Mouse (Mus musculus) embryonic facial prominence, embryonic 12.5 days (tissue): Measurements from ENCODE around the gene Btbd6. TPM values are rescaled to one million over a fixed set of nuclear protein-coding genes. Genes with fewer than 3 reads are reported as not detected.

Source experiments
- ATAC-seq: fragments of 200-750 bp; cut with Nextera tagmentation; 2 replicates; pipeline ENCODE4 v1.8.0; 2017; ENCODE audit not compliant: insufficient number of reproducible peaks, insufficient read depth, low FRiP score, low TSS enrichment
- H3K27ac ChIP-seq: fragments of 300-500 bp; sonication (generic); 2 replicates; pipeline ENCODE4 v1.5.1; 2016; ENCODE audit warnings: mild to moderate bottlenecking
- H3K27me3 ChIP-seq: fragments of 300-500 bp; sonication (generic); 2 replicates; pipeline ENCODE4 v1.6.1; 2016; ENCODE audit warnings: mild to moderate bottlenecking, moderate library complexity
- H3K36me3 ChIP-seq: fragments of 300-500 bp; sonication (generic); 2 replicates; pipeline ENCODE4 v1.6.1; 2016; ENCODE audit warnings: mild to moderate bottlenecking
- H3K4me1 ChIP-seq: fragments of 300-500 bp; sonication (generic); 2 replicates; pipeline ENCODE4 v1.6.1; 2016
- H3K4me2 ChIP-seq: fragments of 300-500 bp; sonication (generic); replicated peaks from 2 replicates; pipeline ENCODE4 v1.6.1; 2016; ENCODE audit warnings: mild to moderate bottlenecking, moderate library complexity
- H3K4me3 ChIP-seq: fragments of 300-500 bp; sonication (generic); 2 replicates; pipeline ENCODE4 v1.5.1; 2016; ENCODE audit warnings: mild to moderate bottlenecking
- H3K9ac ChIP-seq: fragments of 300-500 bp; sonication (generic); 2 replicates; pipeline ENCODE4 v1.6.1; 2016; ENCODE audit warnings: mild to moderate bottlenecking, moderate library complexity
- H3K9me3 ChIP-seq: fragments of 300-500 bp; sonication (generic); 2 replicates; pipeline ENCODE4 v1.6.1; 2016; ENCODE audit warnings: mild to moderate bottlenecking, moderate library complexity
- WGBS: fragments of 180-500 bp; shearing (Covaris S2); methylation state at CpG from one replicate; pipeline ENCODE4 v1.1.7; 2016; 5-methylcytosine and 5-hydroxymethylcytosine counted together
- polyA plus RNA-seq: library from polyadenylated mRNA; unstranded; fragments of >200 nt; fragmentation: Nextera tagmentation; extraction: Ambion mirVana; gene quantifications from 2 replicates; pipeline ENCODE4 v1.2.1, GENCODE M21; 2016

Btbd6 gene
- polyA plus RNA-seq, 1 experiment from 2014 or later = 27.4 TPM

DNA sequence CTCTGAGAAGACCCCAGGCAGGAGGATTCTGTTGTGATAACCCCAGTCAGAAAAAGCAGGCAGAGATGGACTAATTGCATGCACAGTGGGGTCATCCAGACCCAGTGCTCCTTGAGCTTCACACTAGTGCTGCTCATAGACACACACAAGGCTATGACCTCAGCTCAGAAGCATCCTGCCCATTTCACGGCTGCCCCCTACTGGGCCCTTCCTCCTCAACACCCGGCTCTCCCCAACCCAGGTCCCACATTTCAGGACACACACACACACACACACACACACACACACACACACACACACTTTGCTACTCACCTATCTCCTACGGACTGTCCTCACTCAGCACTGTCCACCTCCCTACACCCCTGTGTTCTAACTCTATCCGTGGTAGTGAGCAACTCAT is 18.0 kb upstream of the Btbd6 start:
- H3K27ac ChIP-seq = no peak overlapping the region
- H3K4me1 ChIP-seq = no peaks in the 10 kb centered on the region
- no peaks in the 10 kb centered on the region for H3K27me3 ChIP-seq
- no peak overlapping the region for H3K4me2 ChIP-seq
- no peaks in the 10 kb centered on the region for H3K9me3 ChIP-seq
- H3K4me3 ChIP-seq = no peak overlapping the region
- ATAC-seq = peak; percentile 29; the same call in 1 of the 2 replicates
- 46% methylated on average over 4 of the region's 4 CpGs for WGBS
- H3K9ac ChIP-seq = no peak overlapping the region
- peaks cover 51% of the 10 kb centered on the region for H3K36me3 ChIP-seq

DNA sequence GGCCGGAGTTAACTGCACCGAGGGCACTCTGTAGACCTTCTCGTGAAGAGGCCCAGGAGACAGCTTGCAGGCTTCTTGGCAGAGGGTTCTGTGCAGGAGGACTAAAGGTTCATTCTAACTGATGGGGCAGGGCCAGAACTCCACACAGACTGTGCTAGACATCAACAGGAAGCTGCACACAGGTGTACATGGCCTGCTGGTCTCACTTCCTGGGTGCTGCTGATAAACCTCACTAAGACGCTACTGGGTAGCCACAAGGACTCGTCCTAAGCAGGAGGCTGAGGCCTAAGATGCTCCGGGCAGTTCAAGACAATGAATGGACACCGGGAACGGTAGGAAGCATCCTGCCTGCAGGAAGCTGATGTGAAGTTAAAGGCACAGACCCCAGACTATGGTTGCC is 16.9 kb upstream of the Btbd6 start:
- Histone ChIP-seq H3K9me3 (no peaks in the 10 kb centered on the region), H3K27ac (no peak overlapping the region), H3K36me3 (peaks cover 62% of the 10 kb centered on the region), H3K27me3 (no peaks in the 10 kb centered on the region), H3K4me3 (no peak overlapping the region), H3K9ac (no peak overlapping the region), H3K4me1 (no peaks in the 10 kb centered on the region), H3K4me2 (no peak overlapping the region)
- 87% methylated on average over 8 of the region's 8 CpGs for WGBS
- ATAC-seq = no peak

DNA sequence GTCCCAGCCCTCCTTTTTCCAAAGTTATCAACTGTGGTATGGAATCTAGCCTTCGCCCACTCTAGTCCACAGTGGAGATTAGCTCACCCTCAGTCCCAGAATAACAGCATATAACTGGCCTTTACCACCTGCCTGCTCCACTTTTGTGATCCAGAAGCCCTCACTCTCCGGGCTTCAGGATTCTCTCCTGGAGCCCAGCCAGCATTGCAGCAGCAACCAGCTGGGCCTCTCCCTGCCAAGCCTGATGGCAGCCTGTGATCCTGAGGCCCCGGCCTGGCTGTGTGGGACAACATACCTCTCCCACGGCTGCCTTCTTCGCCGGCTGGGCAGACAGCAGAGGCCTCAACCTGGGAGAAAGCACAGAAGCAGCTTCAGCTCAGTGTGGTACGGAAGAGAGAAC is 14.9 kb upstream of the Btbd6 start:
- Histone ChIP-seq H3K4me3 (no peak overlapping the region), H3K9ac (no peak overlapping the region), H3K27ac (no peak overlapping the region), H3K27me3 (no peaks in the 10 kb centered on the region), H3K4me2 (no peak overlapping the region), H3K36me3 (peaks cover 80% of the 10 kb centered on the region), H3K9me3 (no peaks in the 10 kb centered on the region), H3K4me1 (no peaks in the 10 kb centered on the region)
- WGBS = 92% methylated on average over 7 of the region's 7 CpGs
- ATAC-seq = no peak

DNA sequence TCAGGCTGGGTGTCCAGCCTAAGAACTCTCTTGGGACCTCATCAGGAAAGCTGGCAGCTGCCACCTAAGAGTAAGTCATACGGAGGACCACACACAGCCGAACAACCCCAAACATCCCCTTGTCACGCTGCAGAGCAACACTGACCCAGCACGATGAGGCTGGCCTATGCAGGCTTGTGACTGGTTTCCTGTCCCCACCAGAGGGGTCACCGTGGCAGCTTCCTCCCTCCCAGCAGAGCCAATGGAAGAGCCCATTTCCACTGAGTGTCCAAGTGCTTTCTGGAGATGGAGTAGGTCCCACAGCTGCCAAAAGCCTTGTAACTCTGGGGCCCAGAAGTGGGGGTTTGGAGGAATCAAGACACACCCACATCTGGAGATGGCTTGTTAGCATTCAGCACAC is 14.4 kb upstream of the Btbd6 start:
- H3K27me3 ChIP-seq = no peaks in the 10 kb centered on the region
- no peaks in the 10 kb centered on the region for H3K4me1 ChIP-seq
- H3K4me3 ChIP-seq = no peak overlapping the region
- WGBS = 88% methylated on average over 5 of the region's 5 CpGs
- no peak for ATAC-seq
- H3K4me2 ChIP-seq = no peak overlapping the region
- H3K9ac ChIP-seq = no peak overlapping the region
- H3K36me3 ChIP-seq = peaks cover 80% of the 10 kb centered on the region
- H3K27ac ChIP-seq = no peak overlapping the region
- no peaks in the 10 kb centered on the region for H3K9me3 ChIP-seq

DNA sequence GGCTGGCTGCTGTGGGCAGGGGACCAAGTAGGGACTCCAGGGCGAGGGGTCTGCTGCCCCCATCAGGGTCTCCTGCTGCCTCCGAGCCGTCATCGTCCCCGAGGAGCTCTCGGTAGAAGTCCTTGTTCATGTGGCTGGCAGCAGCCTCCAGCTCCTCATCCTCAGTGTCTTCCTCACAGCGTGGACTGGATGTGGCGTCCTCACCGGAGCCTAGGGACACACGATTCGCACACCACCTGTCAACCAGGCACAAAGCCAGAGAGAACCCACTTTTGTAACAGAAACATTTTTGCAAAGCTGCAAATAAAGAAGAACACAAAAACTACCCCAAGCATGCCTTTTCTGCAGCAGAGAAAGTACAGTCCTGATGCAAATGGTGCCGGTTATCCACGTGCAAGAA is 10.5 kb upstream of the Btbd6 start:
- peaks cover 97% of the 10 kb centered on the region for H3K36me3 ChIP-seq
- no peak for ATAC-seq
- no peak overlapping the region for H3K27ac ChIP-seq
- H3K27me3 ChIP-seq = no peaks in the 10 kb centered on the region
- no peak overlapping the region for H3K4me3 ChIP-seq
- 93% methylated on average over 13 of the region's 13 CpGs for whole genome bisulfite sequencing
- H3K9me3 ChIP-seq = no peaks in the 10 kb centered on the region
- H3K4me1 ChIP-seq = no peaks in the 10 kb centered on the region
- no peak overlapping the region for H3K9ac ChIP-seq
- H3K4me2 ChIP-seq = no peak overlapping the region

DNA sequence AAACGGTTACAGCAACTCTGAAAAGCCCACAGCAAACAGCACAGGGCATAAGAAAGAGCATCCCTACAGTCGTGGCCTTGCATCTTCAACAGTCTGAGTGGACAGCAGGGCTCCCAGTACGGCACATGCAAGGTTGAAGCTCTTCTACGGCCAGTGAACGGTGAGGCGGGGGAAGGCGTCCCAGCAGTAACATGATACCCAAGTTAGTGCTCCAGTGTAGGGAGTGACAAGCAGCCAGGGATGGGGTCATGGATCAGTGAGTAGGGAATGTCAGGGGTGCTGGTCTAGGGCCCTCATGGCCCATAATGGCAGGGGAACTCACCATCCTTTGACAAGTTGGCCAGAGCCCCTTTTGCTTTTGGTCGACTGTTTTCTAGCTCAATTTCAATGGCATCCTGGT is 7.3 kb upstream of the Btbd6 start:
- peaks cover 92% of the 10 kb centered on the region for H3K36me3 ChIP-seq
- H3K4me3 ChIP-seq = no peak overlapping the region
- H3K27ac ChIP-seq = no peak overlapping the region
- no peaks in the 10 kb centered on the region for H3K4me1 ChIP-seq
- no peak overlapping the region for H3K4me2 ChIP-seq
- H3K9ac ChIP-seq = no peak overlapping the region
- no peaks in the 10 kb centered on the region for H3K9me3 ChIP-seq
- no peaks in the 10 kb centered on the region for H3K27me3 ChIP-seq
- no peak for ATAC-seq
- 67% methylated on average over 8 of the region's 8 CpGs for WGBS

DNA sequence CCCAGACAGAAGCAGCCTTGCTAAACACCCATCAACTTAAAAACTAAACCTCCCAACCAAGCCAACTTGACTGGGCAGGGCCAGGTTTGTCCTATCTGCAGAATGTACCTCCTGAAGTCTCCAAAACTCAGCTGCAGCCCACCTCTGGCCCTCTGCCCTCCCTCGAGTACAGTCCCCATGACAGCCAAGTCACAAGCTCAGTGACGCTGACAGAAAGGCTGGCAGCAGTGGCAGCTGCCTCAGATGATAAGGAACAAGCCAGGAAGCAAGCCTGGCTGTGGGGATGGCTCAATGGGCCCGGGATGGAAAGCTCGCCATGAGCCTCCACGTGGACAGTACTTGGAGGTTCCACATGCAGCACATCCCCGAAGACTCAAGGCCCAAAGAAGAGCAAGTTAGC is 6.7 kb upstream of the Btbd6 start:
- no peaks in the 10 kb centered on the region for H3K4me1 ChIP-seq
- no peak overlapping the region for H3K9ac ChIP-seq
- 92% methylated on average over 6 of the region's 6 CpGs for WGBS
- H3K27me3 ChIP-seq = no peaks in the 10 kb centered on the region
- H3K36me3 ChIP-seq = peaks cover 85% of the 10 kb centered on the region
- H3K4me3 ChIP-seq = no peak overlapping the region
- H3K4me2 ChIP-seq = no peak overlapping the region
- no peak for ATAC-seq
- H3K27ac ChIP-seq = no peak overlapping the region
- H3K9me3 ChIP-seq = no peaks in the 10 kb centered on the region

DNA sequence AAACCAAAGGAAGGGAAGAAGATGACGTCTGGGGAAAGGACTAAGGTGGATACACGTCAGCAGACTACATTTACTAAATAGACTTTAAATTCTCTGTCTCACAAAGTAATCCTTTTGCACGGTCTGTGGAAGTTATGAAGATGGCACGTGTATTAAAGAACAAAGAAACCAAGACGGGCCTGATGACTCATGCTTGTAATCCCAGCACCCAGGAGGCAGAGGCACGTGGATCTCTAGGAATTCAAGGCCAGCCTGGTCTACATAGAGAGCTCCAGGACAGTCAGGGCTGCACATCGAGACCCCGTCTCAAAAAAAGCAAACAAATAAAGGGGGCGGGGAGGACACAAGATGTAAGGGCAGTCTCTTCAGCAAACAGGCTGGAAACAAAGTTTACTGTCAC is 1.5 kb upstream of the Btbd6 start:
- 89% methylated on average over 9 of the region's 9 CpGs for WGBS
- Histone ChIP-seq H3K4me2 (no peak overlapping the region), H3K4me3 (no peak overlapping the region), H3K9me3 (no peaks in the 10 kb centered on the region), H3K9ac (no peak overlapping the region), H3K36me3 (peaks cover 67% of the 10 kb centered on the region), H3K4me1 (peaks cover 13% of the 10 kb centered on the region), H3K27me3 (no peaks in the 10 kb centered on the region), H3K27ac (no peak overlapping the region)
- no peak for ATAC-seq

DNA sequence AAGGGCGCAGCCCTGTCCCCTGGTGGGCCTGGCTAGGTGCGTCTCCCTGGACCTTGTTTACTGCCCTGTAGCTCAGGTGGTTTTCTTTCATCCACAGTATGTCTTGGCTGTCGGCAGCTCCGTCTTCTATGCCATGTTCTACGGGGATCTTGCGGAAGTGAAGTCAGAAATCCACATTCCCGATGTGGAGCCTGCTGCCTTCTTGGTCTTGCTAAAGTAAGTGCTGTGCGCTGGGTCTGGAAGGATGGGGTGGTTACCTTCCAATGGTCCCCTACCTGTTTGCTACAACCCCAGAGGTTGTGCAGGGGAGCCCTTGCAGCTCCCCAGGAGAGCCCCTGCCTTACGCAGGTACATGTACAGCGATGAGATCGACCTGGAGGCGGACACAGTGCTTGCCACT is 874 bp downstream of the Btbd6 start:
- Histone ChIP-seq H3K4me3 (peak overlapping the region; percentile 67), H3K36me3 (peaks cover 71% of the 10 kb centered on the region), H3K27me3 (no peaks in the 10 kb centered on the region), H3K9ac (peak overlapping the region; percentile 80), H3K4me1 (peaks cover 13% of the 10 kb centered on the region), H3K27ac (peak overlapping the region; percentile 87), H3K9me3 (no peaks in the 10 kb centered on the region), H3K4me2 (peak overlapping the region; percentile 70)
- 40% methylated on average over 12 of the region's 12 CpGs for WGBS
- ATAC-seq = no peak

DNA sequence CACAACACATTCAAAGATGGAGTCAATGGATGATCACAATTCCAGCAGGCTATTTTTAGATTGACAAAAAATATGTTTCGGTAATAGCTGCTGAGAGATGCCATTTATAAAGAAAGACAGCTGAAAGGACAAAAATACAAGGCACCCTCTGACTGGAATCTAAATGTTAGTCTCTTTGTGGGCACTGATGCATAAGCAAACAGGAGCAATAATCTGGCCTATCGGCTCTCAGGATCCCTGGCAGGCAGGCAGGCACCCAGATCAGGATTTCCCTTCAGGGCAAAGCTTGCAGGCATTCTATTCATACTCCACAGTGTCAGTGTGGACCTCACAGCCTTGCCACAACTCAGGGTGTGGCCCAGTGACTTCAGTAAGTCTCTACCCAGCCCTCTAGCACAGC is 5.7 kb downstream of the Btbd6 start:
- Histone ChIP-seq H3K4me2 (no peak overlapping the region), H3K27me3 (no peaks in the 10 kb centered on the region), H3K4me1 (peaks cover 6% of the 10 kb centered on the region; the same call in 1 of the 2 replicates), H3K36me3 (peaks cover 90% of the 10 kb centered on the region), H3K9me3 (no peaks in the 10 kb centered on the region), H3K4me3 (no peak overlapping the region), H3K9ac (no peak overlapping the region), H3K27ac (no peak overlapping the region)
- ATAC-seq = no peak
- WGBS = 95% methylated on average over 2 of the region's 2 CpGs

DNA sequence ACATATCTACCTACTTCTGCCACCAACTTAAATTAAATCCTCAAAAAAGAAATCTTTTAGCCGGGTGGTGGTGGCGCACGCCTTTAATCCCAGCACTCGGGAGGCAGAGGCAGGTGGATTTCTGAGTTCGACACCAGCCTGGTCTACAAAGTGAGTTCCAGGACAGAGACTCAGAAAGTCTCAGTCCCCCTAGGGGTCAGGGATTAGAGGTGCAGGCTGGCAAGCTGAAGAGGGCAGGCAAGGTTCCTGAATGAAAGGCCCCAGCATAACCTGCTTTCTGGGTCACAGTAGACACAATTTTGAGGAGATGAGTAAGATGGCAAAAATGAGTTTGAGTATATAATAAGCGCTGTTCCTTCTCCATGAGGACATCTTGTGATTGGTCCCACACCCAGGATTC is 9.1 kb downstream of the Btbd6 start:
- Histone ChIP-seq H3K27me3 (no peaks in the 10 kb centered on the region), H3K36me3 (peaks cover 70% of the 10 kb centered on the region), H3K4me2 (no peak overlapping the region), H3K4me1 (no peaks in the 10 kb centered on the region), H3K9ac (no peak overlapping the region), H3K4me3 (no peak overlapping the region), H3K27ac (no peak overlapping the region), H3K9me3 (no peaks in the 10 kb centered on the region)
- 93% methylated on average over 6 of the region's 6 CpGs for WGBS
- no peak for ATAC-seq

DNA sequence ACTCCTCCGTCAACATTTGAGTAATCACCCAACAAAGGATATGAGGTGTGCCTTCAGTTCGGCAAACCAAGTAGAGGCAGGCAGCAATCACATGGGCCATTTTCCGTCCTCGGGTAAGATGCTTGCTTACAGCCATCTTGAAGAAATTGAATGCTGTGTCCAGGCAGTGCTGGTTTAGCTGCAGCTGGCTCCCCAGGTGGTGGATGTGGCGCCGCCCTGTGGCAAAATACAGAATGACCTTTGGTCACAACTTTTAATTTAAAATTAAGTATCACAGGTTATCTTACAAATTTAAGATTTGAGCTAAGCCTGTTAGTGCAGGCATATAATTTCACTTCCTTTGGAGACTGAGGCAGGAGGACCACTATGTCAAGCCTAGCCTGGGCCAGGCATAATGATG is 11.6 kb downstream of the Btbd6 start:
- Histone ChIP-seq H3K4me2 (no peak overlapping the region), H3K9ac (no peak overlapping the region), H3K4me1 (no peaks in the 10 kb centered on the region), H3K27ac (no peak overlapping the region), H3K36me3 (peaks cover 62% of the 10 kb centered on the region), H3K4me3 (no peak overlapping the region), H3K9me3 (no peaks in the 10 kb centered on the region), H3K27me3 (no peaks in the 10 kb centered on the region)
- ATAC-seq = no peak
- WGBS = 62% methylated on average over 6 of the region's 6 CpGs
